Mouse (Mus musculus) megakaryocyte, embryonic 14.5 days (primary cell): ENCODE results near the gene Nucb1. TPM values are rescaled to one million over a fixed set of nuclear protein-coding genes. Genes with fewer than 3 reads are reported as not detected.

ENCODE experiments used
- H3K27me3 ChIP-seq: replicated peaks from 2 replicates; pipeline ENCODE3; 2012; ENCODE audit warnings: inconsistent platforms
- H3K36me3 ChIP-seq: replicated peaks from 2 replicates; pipeline ENCODE3; 2012; ENCODE audit warnings: low read length, inconsistent platforms, mixed read lengths
- H3K4me1 ChIP-seq: 2 replicates; pipeline ENCODE4 v1.6.1; 2012; ENCODE audit warnings: inconsistent platforms
- H3K4me3 ChIP-seq: replicated peaks from 2 replicates; pipeline ENCODE3; 2012; ENCODE audit warnings: moderate library complexity, mild to moderate bottlenecking, inconsistent platforms
- H3K9me3 ChIP-seq: 2 replicates; pipeline ENCODE4 v1.6.1; 2012; ENCODE audit warnings: inconsistent platforms
- FLI1 ChIP-seq: IDR thresholded peaks from 2 replicates; pipeline ENCODE4 v1.6.1; 2012; ENCODE audit warnings: low read length, inconsistent platforms, mixed read lengths
- GATA1 ChIP-seq: IDR thresholded peaks from 3 replicates; pipeline ENCODE4 v1.6.1; 2012; ENCODE audit warnings: mixed read lengths, low read length, inconsistent platforms, borderline replicate concordance
- polyA plus RNA-seq: library from polyadenylated mRNA; stranded (reverse); fragments of >175 nt; gene quantifications from 2 replicates; pipeline ENCODE4 v1.2.3, GENCODE M21; 2012; ENCODE audit warnings: low replicate concordance; ENCODE audit not compliant: insufficient read depth

The Nucb1 gene
- polyA plus RNA-seq, 1 experiment: 504 TPM

- Histone ChIP-seq H3K9me3 (no peaks in the 10 kb centered on the region), H3K4me3 (peak within 1 kb of the TSS; percentile 99), H3K27me3 (peaks cover 7% of the 10 kb centered on the region), H3K4me1 (peaks cover 72% of the 10 kb centered on the region), H3K36me3 (peaks cover 31% of the 10 kb centered on the region)
- TF ChIP-seq FLI1 (no peak), GATA1 (peak; percentile 84; the same call in 2 of the 3 replicates)
Measured at GRCm38 (mm10) chr7:45525809-45526473, 15.7 kb upstream of the Nucb1 start, which contains the start of the genes Ppp1r15a and Plekha4. Gene Ppp1r15a (minus strand): TSS chr7:45526268. Gene Plekha4 (plus strand): TSS chr7:45526330.

- Histone ChIP-seq H3K27me3 (peaks cover 2% of the 10 kb centered on the region), H3K4me3 (peak overlapping the region; percentile 99), H3K4me1 (peaks cover 70% of the 10 kb centered on the region), H3K9me3 (no peaks in the 10 kb centered on the region), H3K36me3 (peaks cover 33% of the 10 kb centered on the region)
- peak; percentile 97 for TF ChIP-seq GATA1
- no peak for TF ChIP-seq FLI1
Measured at GRCm38 (mm10) chr7:45524841-45525621, 14.8 kb upstream of the Nucb1 start.

- H3K4me3 ChIP-seq: peak overlapping the region; percentile 92
- peaks cover 67% of the 10 kb centered on the region for H3K4me1 ChIP-seq
- H3K36me3 ChIP-seq: peaks cover 33% of the 10 kb centered on the region
- H3K9me3 ChIP-seq: no peaks in the 10 kb centered on the region
- TF ChIP-seq GATA1: no peak
- TF ChIP-seq FLI1: no peak
- H3K27me3 ChIP-seq: no peaks in the 10 kb centered on the region
Measured at GRCm38 (mm10) chr7:45523678-45524170, 13.5 kb upstream of the Nucb1 start.

- H3K4me1 ChIP-seq: peaks cover 65% of the 10 kb centered on the region
- H3K4me3 ChIP-seq: peak overlapping the region; percentile 92
- no peaks in the 10 kb centered on the region for H3K9me3 ChIP-seq
- TF ChIP-seq GATA1 (no peak), FLI1 (no peak)
- H3K27me3 ChIP-seq: no peaks in the 10 kb centered on the region
- peaks cover 33% of the 10 kb centered on the region for H3K36me3 ChIP-seq
Measured at GRCm38 (mm10) chr7:45522957-45523676, 12.9 kb upstream of the Nucb1 start.

GRCm38 (mm10) chr7:45522194-45522752, 12.1 kb upstream of the Nucb1 start:
- peaks cover 33% of the 10 kb centered on the region for H3K36me3 ChIP-seq
- TF ChIP-seq GATA1 (no peak), FLI1 (no peak)
- peaks cover 63% of the 10 kb centered on the region for H3K4me1 ChIP-seq
- no peaks in the 10 kb centered on the region for H3K9me3 ChIP-seq
- H3K27me3 ChIP-seq: no peaks in the 10 kb centered on the region
- H3K4me3 ChIP-seq: peak overlapping the region; percentile 92

- no peaks in the 10 kb centered on the region for H3K9me3 ChIP-seq
- TF ChIP-seq FLI1 (no peak), GATA1 (no peak)
- no peaks in the 10 kb centered on the region for H3K27me3 ChIP-seq
- H3K4me1 ChIP-seq: peaks cover 59% of the 10 kb centered on the region
- H3K36me3 ChIP-seq: peaks cover 33% of the 10 kb centered on the region
- peak overlapping the region; percentile 92 for H3K4me3 ChIP-seq
Measured at GRCm38 (mm10) chr7:45521728-45522184, 11.6 kb upstream of the Nucb1 start.

GRCm38 (mm10) chr7:45520605-45521004, 10.4 kb upstream of the Nucb1 start:
- peaks cover 33% of the 10 kb centered on the region for H3K36me3 ChIP-seq
- TF ChIP-seq FLI1: no peak
- no peak for TF ChIP-seq GATA1
- H3K9me3 ChIP-seq: no peaks in the 10 kb centered on the region
- H3K4me1 ChIP-seq: peaks cover 59% of the 10 kb centered on the region
- no peaks in the 10 kb centered on the region for H3K27me3 ChIP-seq
- H3K4me3 ChIP-seq: no peak overlapping the region

GRCm38 (mm10) chr7:45519345-45520120, 9.3 kb upstream of the Nucb1 start:
- TF ChIP-seq GATA1 (no peak), FLI1 (no peak)
- Histone ChIP-seq H3K27me3 (no peaks in the 10 kb centered on the region), H3K4me3 (no peak overlapping the region), H3K9me3 (no peaks in the 10 kb centered on the region), H3K4me1 (peaks cover 60% of the 10 kb centered on the region), H3K36me3 (peaks cover 25% of the 10 kb centered on the region)
